Comparison of ENCODE assay signal across 16 mouse cellular contexts in the genomic region with DNA sequence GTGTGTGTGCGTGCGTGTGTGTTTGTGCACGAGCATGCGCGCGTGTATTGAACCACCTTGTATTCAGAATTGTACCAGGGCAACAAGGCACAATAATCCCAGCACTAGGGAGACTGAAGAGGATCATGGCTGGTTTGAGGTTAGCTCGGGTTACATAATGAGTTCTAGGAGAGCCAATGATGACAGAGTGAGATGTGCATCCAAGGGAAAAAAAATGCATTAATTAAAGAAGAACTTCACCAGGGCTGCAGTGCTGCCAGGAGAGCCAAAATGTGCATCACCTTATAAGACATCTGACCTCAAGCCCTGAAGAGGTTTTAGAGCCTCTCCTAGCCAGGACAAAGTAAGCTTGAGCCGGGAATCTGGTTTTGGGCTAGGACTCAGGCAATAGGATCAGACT. TPM values are rescaled to one million over a fixed set of nuclear protein-coding genes. Genes with fewer than 3 reads are reported as not detected.
DNase-seq lines count a peak whose midpoint lies in the region; ATAC-seq and TF ChIP-seq lines count a peak whose summit lies in the region.
"Had no signal": no experiment of that assay in that cellular context is flagged by ENCODE, and none has a peak within 500 bp of the region (broad histone marks: within the 10 kb centered on the region; RNA-seq: fewer than 3 reads in every experiment).

No protein-coding gene starts in this region.

- no peaks in the 10 kb centered on the region for H3K36me3 ChIP-seq in embryonic facial prominence, embryonic 14.5 days (ENCODE audit: control insufficient read depth, insufficient read depth, low read length)
- peaks cover 11% of the 10 kb centered on the region for H3K36me3 ChIP-seq in embryonic facial prominence, embryonic 10.5 days (replicated peaks)
- H3K36me3 ChIP-seq in thymus, adult 2 months (ENCODE audit: control insufficient read depth, insufficient read depth, low read length): no peaks in the 10 kb centered on the region; the same call in 1 of the 2 replicates
- H3K36me3 ChIP-seq: forebrain, embryonic 12.5 days; midbrain, embryonic 12.5 days had no signal

- no peaks in the 10 kb centered on the region for H3K9me3 ChIP-seq in embryonic facial prominence, embryonic 14.5 days (ENCODE audit: control insufficient read depth, low read length)
- no peaks in the 10 kb centered on the region for H3K9me3 ChIP-seq in embryonic facial prominence, embryonic 10.5 days
- H3K9me3 ChIP-seq: forebrain, embryonic 12.5 days; heart, embryonic 12.5 days; midbrain, embryonic 12.5 days had no signal

- H3K9ac ChIP-seq in embryonic facial prominence, embryonic 14.5 days (ENCODE audit: low read depth, low read length): no peak overlapping the region
- H3K9ac ChIP-seq: forebrain, embryonic 12.5 days; heart, embryonic 12.5 days; midbrain, embryonic 12.5 days had no signal

- no peak overlapping the region for H3K4me3 ChIP-seq in embryonic facial prominence, embryonic 14.5 days (ENCODE audit: low read depth, low read length)
- H3K4me3 ChIP-seq in embryonic facial prominence, embryonic 10.5 days: no peak overlapping the region
- no peak overlapping the region for H3K4me3 ChIP-seq in thymus, adult 2 months (ENCODE audit: control insufficient read depth, insufficient read depth, low read length)
- H3K4me3 ChIP-seq: forebrain, embryonic 12.5 days; heart, embryonic 12.5 days; midbrain, embryonic 12.5 days had no signal

- peaks cover 16% of the 10 kb centered on the region for H3K4me1 ChIP-seq in embryonic facial prominence, embryonic 14.5 days (ENCODE audit: control insufficient read depth, insufficient read depth, low read length)
- peaks cover 54% of the 10 kb centered on the region for H3K4me1 ChIP-seq in embryonic facial prominence, embryonic 10.5 days
- peaks cover 40% of the 10 kb centered on the region for H3K4me1 ChIP-seq in thymus, adult 2 months (replicated peaks; ENCODE audit: control insufficient read depth, insufficient read depth, low read length)

- peak; percentile 29 for DNase-seq in embryonic facial prominence, embryonic 14.5 days (ENCODE audit: low spot score)
- no peak for DNase-seq in embryonic facial prominence, embryonic 10.5 days (ENCODE audit: low spot score)
- no peak for DNase-seq in thymus, adult 2 months
- no peak for DNase-seq in thymus, postnatal 4 days
- peak; percentile 73 for DNase-seq in brain, adult 2 months (ENCODE audit: low read depth, low spot score)
- DNase-seq in left cerebral cortex, adult 8-10 months (ENCODE audit: low spot score in 2 of 2): no peak
- DNase-seq: heart, postnatal 36 days; kidney, adult 8-10 months; kidney, postnatal 36 days; lung, postnatal 4 days; right cerebral cortex, adult 18-20 months had no signal

- no peaks in the 10 kb centered on the region for H3K27me3 ChIP-seq in embryonic facial prominence, embryonic 14.5 days (replicated peaks; ENCODE audit: control insufficient read depth, insufficient read depth, low read length)
- no peaks in the 10 kb centered on the region for H3K27me3 ChIP-seq in embryonic facial prominence, embryonic 10.5 days (replicated peaks; ENCODE audit: low read depth, poor library complexity, severe bottlenecking)
- H3K27me3 ChIP-seq in thymus, adult 2 months (ENCODE audit: control insufficient read depth, insufficient read depth, low read length): no peaks in the 10 kb centered on the region
- H3K27me3 ChIP-seq: forebrain, embryonic 12.5 days; heart, embryonic 12.5 days; midbrain, embryonic 12.5 days had no signal

- H3K27ac ChIP-seq in embryonic facial prominence, embryonic 14.5 days (replicated peaks; ENCODE audit: low read depth, low read length): no peak overlapping the region
- H3K27ac ChIP-seq in embryonic facial prominence, embryonic 10.5 days (replicated peaks): no peak overlapping the region; the same call in 1 of the 2 replicates
- peak overlapping the region; percentile 98 for H3K27ac ChIP-seq in thymus, adult 2 months (ENCODE audit: control insufficient read depth, insufficient read depth, low read length)
- H3K27ac ChIP-seq: forebrain, embryonic 12.5 days; midbrain, embryonic 12.5 days had no signal

- no peak for ATAC-seq in embryonic facial prominence, embryonic 14.5 days (ENCODE audit: low read depth)
- no peak for ATAC-seq in frontal cortex, adult (ENCODE audit: low TSS enrichment)
- ATAC-seq: CD4-positive, CD25-positive, alpha-beta regulatory T cell, adult 4 months had no signal

- no peak for TF ChIP-seq CTCF in thymus, adult 2 months (IDR thresholded peaks at IDR 0.05; ENCODE audit: borderline replicate concordance, control insufficient read depth, extremely low read depth, insufficient read depth, low read length, poor library complexity)

- H3K4me2 ChIP-seq in embryonic facial prominence, embryonic 14.5 days (ENCODE audit: low read depth, low read length): no peak overlapping the region
- H3K4me2 ChIP-seq: forebrain, embryonic 12.5 days; heart, embryonic 12.5 days; midbrain, embryonic 12.5 days had no signal

- TF ChIP-seq POLR2A in thymus, adult 2 months (IDR thresholded peaks at IDR 0.05; ENCODE audit: control insufficient read depth, extremely low read depth, insufficient read depth, low read length, poor library complexity): no peak

- WGBS in embryonic facial prominence, embryonic 14.5 days: 70% methylated on average over 8 of the region's 8 CpGs
- WGBS in embryonic facial prominence, embryonic 10.5 days: 71% methylated on average over 8 of the region's 8 CpGs
- 82% methylated on average over 8 of the region's 8 CpGs for WGBS in thymus, adult 2 months

RNA-seq across cellular contexts. Expression of a gene that starts 5.1 kb away (rescaled TPM):
- polyA plus RNA-seq in embryonic facial prominence, embryonic 14.5 days (2014; fragmentation: Nextera tagmentation; extraction: Ambion mirVana): 6.2 and 7.3 TPM in 2 replicates
- polyA plus RNA-seq in embryonic facial prominence, embryonic 10.5 days (2016; fragmentation: Nextera tagmentation; extraction: Ambion mirVana): 4.2 and 5.1 TPM in 2 replicates
- 62.8 TPM in 2 replicates for polyA plus RNA-seq in thymus, adult 2 months (2012; rRNA removed)
- total RNA-seq in left cerebral cortex, adult 8-10 months (2022): 100 to 1,000 TPM; 104 to 112 (median 108) TPM

Comparison
In these comparisons a context has a peak if more than half of its experiments do, and no peak if none do; other contexts are left out.
1. DNase-seq: peak in embryonic facial prominence, embryonic 14.5 days (single experiment) and brain, adult 2 months (single experiment); none in embryonic facial prominence, embryonic 10.5 days (single experiment), thymus, adult 2 months (single experiment), thymus, postnatal 4 days (single experiment) and left cerebral cortex, adult 8-10 months (0 of 2).